Mouse (Mus musculus) stomach, embryonic 14.5 days (tissue): ENCODE results near the gene Mpzl3. TPM values are rescaled to one million over a fixed set of nuclear protein-coding genes. Genes with fewer than 3 reads are reported as not detected.

Source experiments
- ATAC-seq: fragments of 200-750 bp; cut with Nextera tagmentation; 2 replicates; pipeline ENCODE4 v1.8.0; 2017; ENCODE audit warnings: low read depth, moderate TSS enrichment; ENCODE audit not compliant: insufficient number of reproducible peaks, insufficient read depth, low FRiP score
- H3K27ac ChIP-seq: fragments of 300-500 bp; sonication (generic); 2 replicates; pipeline ENCODE4 v1.5.1; 2014; ENCODE audit warnings: mild to moderate bottlenecking, low read length, moderate library complexity, mixed read lengths
- H3K27me3 ChIP-seq: fragments of 300-500 bp; sonication (generic); 2 replicates; pipeline ENCODE4 v1.6.1; 2014; ENCODE audit warnings: low read length, control low read depth, mixed read lengths; ENCODE audit not compliant: control insufficient read depth, insufficient read depth
- H3K36me3 ChIP-seq: fragments of 300-500 bp; sonication (generic); 2 replicates; pipeline ENCODE4 v1.6.1; 2014; ENCODE audit warnings: mild to moderate bottlenecking, control low read depth, low read length, moderate library complexity, mixed read lengths; ENCODE audit not compliant: control insufficient read depth, insufficient read depth
- H3K4me1 ChIP-seq: fragments of 300-500 bp; sonication (generic); 2 replicates; pipeline ENCODE4 v1.6.1; 2014; ENCODE audit warnings: low read length, control low read depth, mixed read lengths; ENCODE audit not compliant: control insufficient read depth, insufficient read depth
- H3K4me2 ChIP-seq: fragments of 300-500 bp; sonication (generic); replicated peaks from 2 replicates; pipeline ENCODE4 v1.6.1; 2014; ENCODE audit warnings: low read depth, low read length, control low read depth
- H3K4me3 ChIP-seq: fragments of 300-500 bp; sonication (generic); 2 replicates; pipeline ENCODE4 v1.5.1; 2014; ENCODE audit warnings: low read depth, low read length, control low read depth
- H3K9ac ChIP-seq: fragments of 300-500 bp; sonication (generic); replicated peaks from 2 replicates; pipeline ENCODE4 v1.6.1; 2014; ENCODE audit warnings: low read depth, mild to moderate bottlenecking, control low read depth, low read length, moderate library complexity, mixed read lengths
- H3K9me3 ChIP-seq: fragments of 300-500 bp; sonication (generic); 2 replicates; pipeline ENCODE4 v1.6.1; 2016; ENCODE audit warnings: low read depth, low read length, control low read depth; ENCODE audit not compliant: control insufficient read depth
- WGBS: fragments of 180-500 bp; shearing (Covaris S2); extraction: QIAGEN DNeasy Blood & Tissue Kit; methylation state at CpG from one replicate; pipeline ENCODE4 v1.1.7; 2014; 5-methylcytosine and 5-hydroxymethylcytosine counted together
- polyA plus RNA-seq: library from polyadenylated mRNA; unstranded; fragments of >200 nt; fragmentation: Nextera tagmentation; extraction: Ambion mirVana; gene quantifications from 2 replicates; pipeline ENCODE4 v1.2.1, GENCODE M21; 2014

The Mpzl3 gene
- polyA plus RNA-seq, 1 experiment from 2014 or later, result 3.1 TPM

DNA sequence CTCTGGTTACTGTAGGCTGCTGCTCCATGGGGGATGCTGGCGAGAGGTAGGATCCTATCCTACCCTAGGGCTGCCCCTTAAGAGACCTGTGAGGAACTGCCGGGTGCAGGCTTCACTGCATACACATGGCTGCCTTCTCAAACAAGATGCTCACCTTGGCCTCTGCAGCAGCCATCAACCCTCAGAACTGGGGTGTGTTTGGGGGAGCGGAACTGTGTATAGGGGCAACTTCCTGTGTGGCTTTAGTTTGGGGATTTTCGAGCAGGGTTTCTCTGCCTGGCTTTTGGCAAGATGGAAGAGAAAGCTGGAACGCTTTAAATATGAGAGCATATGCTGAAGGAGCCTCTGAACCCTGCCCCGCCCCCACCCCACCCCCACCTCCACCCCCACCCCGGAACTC, 72.0 kb downstream of the Mpzl3 start:
- peaks cover 7% of the 10 kb centered on the region; the same call in 1 of the 2 replicates for H3K4me1 ChIP-seq
- no peaks in the 10 kb centered on the region for H3K9me3 ChIP-seq
- no peak overlapping the region for H3K4me3 ChIP-seq
- no peak overlapping the region for H3K4me2 ChIP-seq
- H3K9ac ChIP-seq, result no peak overlapping the region
- ATAC-seq, result no peak
- WGBS, result 57% methylated on average over 7 of the region's 7 CpGs
- H3K27me3 ChIP-seq, result no peaks in the 10 kb centered on the region
- H3K27ac ChIP-seq, result no peak overlapping the region
- no peaks in the 10 kb centered on the region for H3K36me3 ChIP-seq

Other genes starting within 250 kb of the Mpzl3 start
- gene Kmt2a, start 173.9 kb upstream of the Mpzl3 start, polyA plus RNA-seq, result 12.7 and 15.9 TPM in 2 replicates
- gene Atp5l, start 134.4 kb upstream of the Mpzl3 start, polyA plus RNA-seq, result 667 and 745 TPM in 2 replicates
- gene Ube4a, start 89.6 kb upstream of the Mpzl3 start, polyA plus RNA-seq, result 32.7 and 39.6 TPM in 2 replicates
- gene Cd3g, start 74.8 kb upstream of the Mpzl3 start, polyA plus RNA-seq, result 0.33 TPM in 1 of 2 replicates, not detected in the other
- gene Cd3d, start 73.4 kb upstream of the Mpzl3 start, polyA plus RNA-seq, result not detected in 2 replicates
- gene Cd3e, start 45.6 kb upstream of the Mpzl3 start, polyA plus RNA-seq, result 0.41 TPM in 1 of 2 replicates, not detected in the other
- gene Mpzl2, start 15.4 kb upstream of the Mpzl3 start, polyA plus RNA-seq, result 27.2 and 28.6 TPM in 2 replicates
- 2.8 and 4.2 TPM in 2 replicates for gene Jaml, start 24.0 kb downstream of the Mpzl3 start, polyA plus RNA-seq
- gene Scn2b, start 62.6 kb downstream of the Mpzl3 start, polyA plus RNA-seq, result 3.6 and 5.5 TPM in 2 replicates
- 0.04 TPM in 1 of 2 replicates, not detected in the other for gene Scn4b, start 83.2 kb downstream of the Mpzl3 start, polyA plus RNA-seq
- 0.31 TPM in 1 of 2 replicates, not detected in the other for gene BC049352, start 126.8 kb downstream of the Mpzl3 start, polyA plus RNA-seq
- gene Tmprss4, start 148.9 kb downstream of the Mpzl3 start, polyA plus RNA-seq, result 19.2 and 20.5 TPM in 2 replicates
- 1.1 and 1.5 TPM in 2 replicates for gene Il10ra, start 214.0 kb downstream of the Mpzl3 start, polyA plus RNA-seq